Mouse (Mus musculus) myocyte (in vitro differentiated cells): ENCODE measurements around the gene Ifitm10.

Experiments used
- CEBPB ChIP-seq: IDR thresholded peaks from 2 replicates; pipeline ENCODE4 v1.6.1; 2011; ENCODE audit warnings: mild to moderate bottlenecking, moderate library complexity; ENCODE audit not compliant: poor library complexity, insufficient read depth, severe bottlenecking
- E2F4 ChIP-seq: IDR thresholded peaks from one replicate; pipeline ENCODE4 v1.6.1; 2011; ENCODE audit warnings: mild to moderate bottlenecking, control low read depth, moderate library complexity; ENCODE audit not compliant: insufficient read depth
- MAX ChIP-seq: IDR thresholded peaks from one replicate; pipeline ENCODE4 v1.6.1; 2011; ENCODE audit warnings: low read depth, mild to moderate bottlenecking, control low read depth
- MYOD1 ChIP-seq, 3 experiments: IDR thresholded peaks; one replicate each; pipeline ENCODE4 v1.6.1; 2011; ENCODE audit warnings: control low read depth in 2 of 3, low read depth in 2 of 3, mild to moderate bottlenecking in 2 of 3, moderate library complexity in 1 of 3; ENCODE audit not compliant: insufficient read length in 2 of 3, control insufficient read depth in 1 of 3
- MYOG ChIP-seq, 3 experiments: IDR thresholded peaks; one replicate each; pipeline ENCODE4 v1.6.1; 2011; ENCODE audit warnings: control low read depth in 2 of 3, low read depth in 2 of 3, mild to moderate bottlenecking in 2 of 3; ENCODE audit not compliant: insufficient read length in 2 of 3, control insufficient read depth in 1 of 3, insufficient read depth in 1 of 3
- POLR2A ChIP-seq: IDR thresholded peaks from one replicate; pipeline ENCODE4 v1.6.1; 2011; ENCODE audit warnings: low read depth, mild to moderate bottlenecking, control low read depth, moderate library complexity; ENCODE audit not compliant: insufficient read length
- POLR2AphosphoS2 ChIP-seq: IDR thresholded peaks from one replicate; pipeline ENCODE4 v1.6.1; 2011; ENCODE audit warnings: low read depth, control low read depth; ENCODE audit not compliant: insufficient read length
- REST ChIP-seq: IDR thresholded peaks from one replicate; pipeline ENCODE4 v1.6.1; 2011; ENCODE audit warnings: mild to moderate bottlenecking, control low read depth, moderate library complexity; ENCODE audit not compliant: insufficient read depth, insufficient read length
- SRF ChIP-seq: IDR thresholded peaks from one replicate; pipeline ENCODE4 v1.6.1; 2011; ENCODE audit warnings: low read depth; ENCODE audit not compliant: control insufficient read depth, insufficient read length
- TCF12 ChIP-seq: IDR thresholded peaks from one replicate; pipeline ENCODE4 v1.6.1; 2011; ENCODE audit warnings: mild to moderate bottlenecking, control low read depth; ENCODE audit not compliant: poor library complexity, insufficient read depth, severe bottlenecking
- TCF3 ChIP-seq: IDR thresholded peaks from one replicate; pipeline ENCODE4 v1.6.1; 2011; ENCODE audit warnings: low read depth, control low read depth; ENCODE audit not compliant: insufficient read length
- USF1 ChIP-seq: IDR thresholded peaks from one replicate; pipeline ENCODE4 v1.6.1; 2011; ENCODE audit warnings: low read depth, mild to moderate bottlenecking, control low read depth, moderate library complexity

GRCm38 (mm10) chr7:142386621-142387201, 13.2 kb upstream of the Ifitm10 start:
- TF ChIP-seq POLR2A (peak; percentile 38), E2F4 (no peak), POLR2AphosphoS2 (no peak), MAX (no peak), TCF12 (no peak), MYOG (IDR thresholded peaks at IDR 0.05; ENCODE audit: control insufficient read depth in 1 of 3, insufficient read depth in 1 of 3, insufficient read length in 2 of 3, low read depth in 2 of 3) (no peak), USF1 (no peak), CEBPB (no peak), MYOD1 (IDR thresholded peaks at IDR 0.05; ENCODE audit: control insufficient read depth in 1 of 3, insufficient read length in 2 of 3, low read depth in 2 of 3) (no peak), SRF (no peak), REST (no peak), TCF3 (no peak)
